Mouse (Mus musculus) adrenal gland, postnatal 25 days (tissue): ENCODE measurements around the gene Ubald2. TPM values are rescaled to one million over a fixed set of nuclear protein-coding genes. Genes with fewer than 3 reads are reported as not detected.
"Not testable (repeated sequence)": the region's sequence is repeated elsewhere in the genome, so short reads cannot be mapped to it uniquely, and the experiment has no call there.

Experiments used
- DNase-seq: peaks from one replicate; pipeline ENCODE4 v3.0.0; 2021; ENCODE audit warnings: mixed read lengths
- long read RNA-seq: library from polyadenylated mRNA; stranded (forward); transcript quantifications from one replicate; pipeline ENCODE4 v2.0.0, GENCODE M21; 2021
- total RNA-seq: library from RNA; stranded (reverse); gene quantifications from 2 replicates; pipeline ENCODE4 v1.2.3, GENCODE M21; 2021

The Ubald2 gene
- 27.9 and 48.4 TPM in 2 replicates for total RNA-seq
- long read RNA-seq, transcript Ubald2-201 (3 exons, 1,482 nt) = major isoform, 31 of 41 reads
- long read RNA-seq, partial matches to known transcripts = 2 of 41 reads
- long read RNA-seq, other reads (novel, unspliced or antisense) = 8 of 41 reads

DNA sequence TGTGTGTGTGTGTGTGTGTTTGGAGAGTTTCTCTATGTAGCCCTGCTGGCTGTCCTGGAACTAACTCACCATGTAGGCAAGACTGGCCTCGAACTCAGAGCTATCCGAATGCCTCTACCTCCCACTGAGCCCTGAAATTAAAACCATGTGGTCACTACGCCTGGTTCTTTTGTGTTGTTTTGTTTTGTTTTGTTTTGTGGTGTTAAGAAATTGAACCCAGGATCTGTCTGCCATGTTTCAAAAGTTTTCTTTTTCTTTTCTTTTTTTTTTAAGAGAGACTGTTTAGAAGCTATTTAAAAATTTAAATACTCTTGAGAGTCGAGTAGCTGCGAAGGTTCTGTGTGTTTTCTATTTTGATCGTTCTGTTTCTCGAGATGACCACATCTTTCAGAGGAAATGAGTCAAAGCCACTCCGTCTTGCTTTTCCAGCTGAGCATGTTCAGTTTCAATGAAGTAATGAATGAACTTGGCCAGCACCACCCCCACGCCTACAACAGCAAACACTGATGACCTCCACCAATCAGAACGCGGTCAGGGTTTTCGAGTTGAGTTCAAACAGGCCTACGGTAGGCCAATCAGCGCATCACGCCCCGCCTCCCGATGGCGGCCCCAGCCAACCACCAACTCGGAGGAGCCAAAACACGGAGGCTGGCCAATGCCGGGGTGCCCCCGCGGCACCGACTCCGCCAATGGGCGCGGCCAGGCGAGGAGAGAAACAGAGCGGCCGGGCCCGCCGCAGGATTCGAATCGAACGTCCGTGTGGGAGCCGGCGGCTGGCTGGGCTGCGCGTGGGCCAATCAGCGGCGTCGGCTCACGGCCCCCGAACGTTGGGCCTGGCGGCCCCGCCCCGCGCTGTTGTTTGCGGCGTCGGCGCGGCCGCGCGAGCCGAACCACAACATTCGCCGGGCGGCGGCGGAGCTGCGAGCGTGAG lies at the start of gene Ubald2:
TSS of gene Ubald2 (plus strand) at position 739 of the 931 bp plus-strand sequence.
- peak; percentile 99 for DNase-seq

GRCm38 (mm10) chr11:116384171-116384570 lies 49.7 kb upstream of the Ubald2 start:
- DNase-seq = peak; percentile 34

DNA sequence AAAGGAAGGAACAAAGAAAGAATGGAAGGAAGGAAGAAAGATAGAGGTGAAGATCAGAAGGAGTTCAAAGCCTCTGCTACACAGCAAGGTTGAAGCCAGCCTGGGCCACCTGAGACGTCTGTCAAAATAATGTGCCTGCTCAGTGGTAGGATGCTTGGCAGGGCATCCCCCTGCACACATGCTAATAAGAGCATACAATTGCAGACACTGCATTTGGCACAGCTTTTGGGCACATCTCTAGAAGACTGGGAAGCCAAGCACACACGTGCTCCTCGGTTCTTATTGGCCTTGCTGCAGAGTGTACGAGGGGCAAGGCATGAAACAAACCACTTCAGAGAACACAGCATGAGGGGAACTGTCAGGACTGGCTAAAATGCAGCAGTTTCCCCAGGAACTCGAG lies 47.9 kb upstream of the Ubald2 start:
- no peak for DNase-seq

DNA sequence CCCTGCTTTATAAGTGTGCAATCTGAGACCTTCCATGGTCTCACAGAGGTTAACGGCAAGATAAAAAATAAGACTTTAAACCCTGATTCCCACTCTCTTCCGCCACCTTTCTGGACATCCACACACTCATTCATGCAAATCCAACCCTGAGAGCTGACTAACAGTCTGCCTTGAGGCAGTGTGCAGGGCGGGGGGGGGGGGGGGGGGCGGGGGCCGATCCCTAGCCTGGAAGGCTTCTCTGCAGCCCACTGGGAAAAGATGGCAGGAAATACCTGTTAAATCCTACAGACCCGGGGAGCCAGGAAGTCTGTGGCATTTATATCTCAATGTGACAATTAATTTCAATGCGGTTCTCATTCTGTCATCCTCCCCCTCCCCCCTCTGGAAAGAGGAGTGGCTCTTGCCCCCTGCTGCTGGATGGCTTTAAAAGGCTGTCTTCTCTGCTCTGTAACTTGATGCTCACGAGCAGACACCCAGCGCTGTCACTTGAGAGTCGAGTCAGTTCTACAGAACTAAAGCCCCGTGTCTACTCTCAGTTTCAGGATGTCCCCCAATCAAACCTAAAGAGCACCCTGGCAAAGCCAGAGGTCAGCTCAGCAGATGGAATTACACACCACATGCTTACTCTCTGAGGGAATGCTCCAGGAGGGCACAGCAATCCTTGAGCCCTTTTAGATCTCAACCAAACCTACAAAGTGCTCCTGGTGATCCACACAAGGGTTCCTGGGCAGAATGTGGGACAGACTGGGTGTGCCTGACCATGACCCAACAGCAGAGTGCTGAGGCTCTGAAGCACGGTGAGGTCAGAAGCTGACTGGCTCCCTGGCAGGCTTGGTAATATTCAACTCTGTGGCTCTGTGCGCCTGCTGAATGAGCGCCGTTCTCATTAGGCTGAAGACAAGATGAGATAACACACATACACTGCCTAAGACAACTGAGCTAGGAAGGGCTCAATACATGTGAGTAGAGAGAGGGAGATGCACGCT lies 46.5 kb upstream of the Ubald2 start:
- DNase-seq = peak; percentile 35

DNA sequence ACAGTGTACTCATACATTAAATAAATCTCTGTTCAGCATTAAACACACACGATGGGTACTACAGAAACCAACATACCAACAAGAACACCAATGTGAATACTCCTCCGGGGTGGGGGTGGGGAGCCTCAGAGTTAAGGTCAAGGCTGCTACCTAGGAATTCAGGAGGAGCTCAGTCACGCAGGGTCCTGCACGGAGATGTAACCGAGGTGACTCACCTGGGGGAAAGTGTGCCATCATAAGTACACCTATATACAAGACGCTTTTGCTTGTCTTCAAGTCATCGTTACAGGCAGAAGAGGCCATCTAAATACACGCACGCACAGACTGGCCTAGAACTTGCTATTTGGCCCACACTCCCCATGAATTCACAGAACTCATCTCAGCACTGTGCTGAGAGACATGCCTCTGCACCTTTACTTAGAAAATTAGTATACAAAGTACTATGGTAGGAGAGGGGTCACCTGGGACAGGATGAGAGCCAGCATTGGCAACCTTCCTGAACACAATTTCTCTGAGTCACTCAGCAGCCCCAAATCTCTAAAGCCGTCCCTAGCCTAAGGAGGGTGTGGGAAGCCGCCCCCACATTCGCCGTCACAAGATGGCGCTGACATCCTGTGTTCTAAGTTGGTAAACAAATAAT lies 44.9 kb upstream of the Ubald2 start:
- DNase-seq = no peak

DNA sequence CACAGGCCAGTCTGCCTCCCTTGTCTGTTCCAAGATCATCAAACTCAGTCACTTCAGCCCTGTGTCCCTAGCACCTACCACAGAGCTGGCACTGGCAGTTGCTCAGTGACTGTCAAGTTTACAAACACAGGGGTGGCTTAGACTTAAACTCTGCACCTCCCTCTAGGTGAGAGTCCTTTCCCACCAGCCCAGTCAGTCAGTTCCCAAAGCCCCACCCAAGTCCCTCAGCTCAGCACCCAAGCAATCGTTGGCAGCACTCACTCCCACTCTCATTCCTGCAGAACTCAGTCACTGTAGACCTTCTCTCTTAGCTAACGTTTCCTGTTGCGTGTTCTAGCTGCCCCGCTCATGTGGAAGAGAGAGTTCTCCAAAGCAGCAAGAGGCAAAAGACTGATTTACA lies 39.1 kb upstream of the Ubald2 start:
- DNase-seq = no peak

- no peak for DNase-seq
These were observed 37.5 kb upstream of the Ubald2 start for GRCm38 (mm10) chr11:116396276-116396933.

DNA sequence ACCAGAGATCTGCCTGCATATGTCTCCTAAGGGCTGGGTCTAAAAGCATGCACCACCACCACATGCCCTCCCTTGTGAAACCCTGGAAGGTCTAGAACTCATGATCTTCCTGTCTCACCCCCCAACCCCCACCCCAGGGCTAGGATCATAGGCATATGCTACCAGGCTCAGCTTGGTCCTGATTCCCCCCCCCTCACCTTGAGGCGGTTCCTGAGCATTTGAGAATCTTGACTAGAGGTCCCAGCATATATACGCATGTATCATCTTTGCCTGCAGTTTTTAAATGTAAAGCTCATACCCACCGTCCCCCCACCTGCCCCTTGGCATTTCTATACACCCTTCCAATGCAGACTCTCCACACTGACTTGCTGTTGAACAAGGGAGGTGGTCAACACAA lies 37.0 kb upstream of the Ubald2 start:
- DNase-seq = no peak

GRCm38 (mm10) chr11:116397517-116398347 lies 36.2 kb upstream of the Ubald2 start:
- no peak for DNase-seq

GRCm38 (mm10) chr11:116398348-116398677 lies 35.6 kb upstream of the Ubald2 start:
- DNase-seq = no peak

GRCm38 (mm10) chr11:116400560-116400959 lies 33.3 kb upstream of the Ubald2 start:
- no peak for DNase-seq

DNA sequence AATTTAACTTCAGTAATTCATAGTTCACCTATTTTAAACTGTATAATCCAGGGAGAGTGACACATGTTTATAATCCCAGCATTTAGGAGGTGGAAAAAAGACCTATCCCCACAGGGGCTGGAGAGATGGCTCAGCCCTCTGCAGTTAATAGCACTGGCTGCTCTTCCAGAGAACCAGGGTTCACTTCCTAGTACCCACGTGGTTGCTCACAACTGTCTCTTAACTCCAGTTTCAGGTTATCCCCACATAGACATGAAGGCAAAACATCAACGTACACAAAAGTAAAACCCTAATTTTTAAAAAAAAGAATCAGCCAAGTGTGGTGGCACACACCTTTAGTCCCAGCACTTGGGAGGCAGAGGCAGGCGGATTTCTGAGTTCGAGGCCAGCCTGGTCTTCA lies 28.3 kb upstream of the Ubald2 start:
- DNase-seq = no peak

- no peak for DNase-seq
These were observed 27.6 kb upstream of the Ubald2 start for GRCm38 (mm10) chr11:116406231-116406728.

DNA sequence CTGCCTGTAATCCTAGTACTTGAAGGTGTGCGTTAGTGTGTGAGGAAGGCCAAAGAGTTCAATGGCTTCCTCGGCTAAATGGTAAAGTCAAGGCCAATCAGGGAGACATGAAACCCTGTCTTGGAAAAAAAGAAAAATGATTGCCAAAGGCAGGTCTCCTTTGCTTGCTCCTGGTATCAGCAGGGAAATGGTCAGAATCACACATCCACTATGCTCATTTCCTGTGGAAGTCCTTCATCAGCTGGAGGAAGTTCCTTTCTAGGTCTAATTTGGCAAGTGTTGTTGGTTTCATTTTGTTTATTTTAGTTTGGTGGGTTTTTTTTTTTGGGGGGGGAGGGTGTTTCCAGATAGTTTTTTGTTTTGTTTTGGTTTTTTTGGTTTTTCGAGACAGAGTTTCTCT lies 24.9 kb upstream of the Ubald2 start:
- no peak for DNase-seq

- not testable (repeated sequence) for DNase-seq
These were observed 23.5 kb upstream of the Ubald2 start for GRCm38 (mm10) chr11:116410415-116410814.

- no peak for DNase-seq
These were observed 22.3 kb upstream of the Ubald2 start for GRCm38 (mm10) chr11:116411582-116411981.

GRCm38 (mm10) chr11:116412028-116412827 lies 21.7 kb upstream of the Ubald2 start:
- peak; percentile 26 for DNase-seq

GRCm38 (mm10) chr11:116412904-116413630 lies 20.8 kb upstream of the Ubald2 start, which contains the start of gene Rnf157:
Rnf157 (minus strand) TSS chr11:116413032.
- peak; percentile 87 for DNase-seq

DNA sequence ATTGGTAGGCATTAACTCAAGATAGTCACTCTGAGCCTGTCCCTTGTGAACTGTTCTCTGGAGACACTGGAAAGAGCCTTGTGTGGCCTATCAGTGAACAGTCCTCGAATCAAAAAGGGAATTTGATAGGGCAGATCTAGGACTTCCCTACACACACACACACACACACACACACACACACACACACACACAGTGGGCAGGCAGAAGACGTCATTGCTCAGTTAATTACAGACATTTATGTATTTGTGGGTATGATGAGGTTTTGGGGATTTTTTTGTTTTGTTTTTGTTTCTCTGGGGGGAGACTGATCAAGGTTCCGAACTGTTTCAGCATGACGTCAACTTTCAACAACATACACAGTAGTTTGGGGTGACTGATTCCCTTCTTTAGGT lies 20.3 kb upstream of the Ubald2 start:
- DNase-seq = no peak
